Mouse (Mus musculus) A20 (cell line): Measurements from ENCODE around the gene Selenbp2.
"Not testable (repeated sequence)": the region's sequence is repeated elsewhere in the genome, so short reads cannot be mapped to it uniquely, and the experiment has no call there.

ENCODE experiments used
- DNase-seq: peaks from one replicate; pipeline ENCODE4 v3.0.0-alpha.2; 2011; ENCODE audit warnings: low read depth, low spot score

Gene Selenbp2

DNA sequence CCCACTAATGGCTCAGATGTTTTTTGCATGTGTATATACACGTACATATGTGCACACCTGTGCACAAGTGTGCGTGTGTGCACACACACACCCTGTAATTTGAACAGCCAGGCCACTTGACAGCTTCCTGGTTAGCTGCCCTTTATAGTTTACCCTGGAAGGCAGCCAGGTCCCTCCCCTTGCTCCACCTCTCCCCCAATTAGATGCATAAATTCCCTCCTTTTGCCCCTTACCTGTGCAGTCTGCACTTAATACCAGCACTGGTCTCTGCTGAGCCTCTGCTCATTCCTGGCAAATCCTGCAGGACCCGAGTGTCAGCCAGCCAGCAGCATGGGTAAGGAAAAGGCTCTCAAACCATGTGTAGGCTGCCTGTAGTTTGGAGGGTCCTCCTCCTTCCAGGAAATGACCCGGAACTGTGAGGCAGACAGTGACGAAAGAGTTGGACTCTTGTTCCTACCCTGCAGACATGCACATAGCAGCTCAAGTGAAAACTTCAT is at the start of gene Selenbp2:
Selenbp2 (plus strand) TSS at position 228 of the 497 bp plus-strand sequence.
- no peak for DNase-seq

DNA sequence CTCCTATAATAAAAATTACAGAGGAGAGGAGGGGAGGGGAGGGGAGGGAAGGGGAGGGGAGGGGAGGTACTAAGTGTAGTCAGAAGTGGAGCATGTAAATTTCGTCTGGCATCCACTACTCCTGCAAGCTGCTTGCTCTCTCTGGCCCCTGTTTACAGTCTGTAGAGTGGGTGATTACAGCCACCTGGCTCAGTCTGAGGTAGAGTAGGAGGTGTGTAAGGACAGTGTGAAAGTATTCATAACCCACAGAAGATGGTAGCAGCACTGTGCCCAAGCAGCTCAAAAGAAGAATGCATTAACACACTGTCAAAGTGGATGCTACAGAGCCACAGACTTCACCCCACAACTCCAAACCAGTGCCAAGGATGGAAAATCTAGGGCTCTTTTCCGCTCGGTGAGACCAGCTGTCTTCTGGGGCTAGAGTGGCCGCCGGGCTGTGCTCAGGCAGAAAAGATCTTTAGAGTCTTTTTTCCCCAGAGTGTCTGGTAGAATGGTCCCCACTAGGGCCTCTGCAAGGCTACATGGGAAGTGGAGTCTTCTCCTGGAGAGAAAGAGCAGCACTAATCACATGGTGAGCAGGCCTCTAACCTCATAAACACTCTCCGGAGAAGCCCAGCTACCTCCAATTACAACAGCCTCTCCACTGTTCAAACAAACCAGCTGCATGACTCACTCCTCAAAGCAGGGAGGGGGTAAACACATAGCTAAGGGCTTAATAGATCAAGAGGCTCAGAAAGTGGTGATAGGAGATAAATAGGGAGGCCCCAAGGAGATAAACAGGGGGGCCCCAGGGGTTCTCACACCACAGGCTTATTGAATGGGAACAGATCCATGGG is 44.4 kb upstream of the Selenbp2 start:
- DNase-seq, result no peak

DNA sequence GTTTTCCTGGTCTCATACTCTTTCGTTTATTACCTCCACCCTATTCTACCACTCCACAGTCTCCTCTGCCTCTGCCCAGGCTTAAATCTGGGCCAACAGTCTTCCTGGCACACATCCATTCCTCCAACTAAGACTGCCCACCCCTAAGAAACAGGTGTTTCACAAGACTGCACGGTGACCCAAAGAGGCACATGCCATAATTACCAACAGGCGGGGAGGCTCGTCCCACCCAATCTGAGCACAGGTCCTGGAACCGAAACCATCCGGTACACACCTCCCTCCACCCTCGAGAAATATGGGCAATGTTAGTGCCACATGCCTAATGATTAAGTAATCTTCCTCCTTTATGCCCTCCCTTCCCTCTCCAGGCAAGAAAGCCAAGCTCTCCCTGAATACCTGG is 42.9 kb upstream of the Selenbp2 start:
- no peak for DNase-seq

DNA sequence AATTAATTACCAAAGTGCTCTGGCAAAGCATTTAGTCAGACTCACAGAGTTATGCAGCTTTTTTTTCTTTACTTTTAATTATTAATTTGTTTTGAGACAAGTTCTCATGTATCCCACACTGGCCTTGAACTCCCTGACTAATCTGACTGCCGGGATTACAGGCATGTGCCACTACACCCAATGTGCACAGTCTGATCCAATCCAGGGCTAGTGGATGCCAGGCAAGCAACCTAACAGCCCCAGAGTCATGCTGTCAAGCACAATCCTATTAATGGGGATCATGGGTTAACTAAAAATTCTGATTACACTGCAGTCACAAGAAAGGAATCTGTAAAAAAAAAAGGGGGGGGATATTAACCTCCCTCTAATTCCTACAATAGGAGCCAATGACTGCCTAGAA is 39.4 kb upstream of the Selenbp2 start:
- DNase-seq, result not testable (repeated sequence)

DNA sequence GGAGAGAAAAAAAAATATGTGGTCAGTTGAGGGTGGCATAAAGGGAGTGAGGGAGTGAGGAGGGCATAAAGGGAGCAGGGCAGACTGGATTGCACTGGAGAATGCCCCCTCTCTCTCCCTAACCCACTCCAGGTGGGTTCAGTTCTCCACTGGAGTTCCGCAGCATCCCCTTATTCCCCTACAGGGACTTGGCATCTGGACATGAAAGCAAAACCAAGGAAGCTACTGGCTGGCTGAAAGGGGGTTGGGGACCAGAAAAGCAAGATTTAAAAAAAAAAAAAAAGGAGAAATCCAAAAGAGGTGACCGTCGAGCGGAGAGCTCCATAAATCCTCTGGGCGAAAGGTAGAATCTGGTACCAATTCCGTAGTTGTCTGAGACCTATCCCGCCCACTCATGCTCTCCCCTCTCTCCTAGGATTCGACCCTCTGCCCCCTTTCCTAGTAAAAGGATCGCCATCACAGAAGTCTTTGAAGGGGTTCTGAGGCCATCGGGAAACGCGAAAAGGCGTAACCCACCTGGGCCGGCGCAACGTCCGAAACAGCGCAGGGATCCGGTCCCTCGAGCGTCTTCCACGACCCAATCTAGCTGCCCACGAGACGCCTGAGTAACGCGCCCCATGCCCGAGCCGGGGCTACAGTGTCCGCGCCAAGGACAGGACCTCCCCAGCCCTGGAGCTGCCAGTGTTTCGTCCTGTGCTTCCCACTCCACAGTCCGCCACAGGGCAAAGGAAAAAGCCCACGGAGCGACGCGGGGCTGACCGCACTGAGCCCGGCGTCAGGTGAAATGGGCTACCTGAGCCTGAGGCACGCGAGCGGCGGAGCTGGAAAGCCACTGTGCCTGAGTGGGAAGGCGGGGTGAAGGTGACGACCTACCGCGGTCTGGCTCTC is 35.3 kb upstream of the Selenbp2 start:
- peak; percentile 4 for DNase-seq

DNA sequence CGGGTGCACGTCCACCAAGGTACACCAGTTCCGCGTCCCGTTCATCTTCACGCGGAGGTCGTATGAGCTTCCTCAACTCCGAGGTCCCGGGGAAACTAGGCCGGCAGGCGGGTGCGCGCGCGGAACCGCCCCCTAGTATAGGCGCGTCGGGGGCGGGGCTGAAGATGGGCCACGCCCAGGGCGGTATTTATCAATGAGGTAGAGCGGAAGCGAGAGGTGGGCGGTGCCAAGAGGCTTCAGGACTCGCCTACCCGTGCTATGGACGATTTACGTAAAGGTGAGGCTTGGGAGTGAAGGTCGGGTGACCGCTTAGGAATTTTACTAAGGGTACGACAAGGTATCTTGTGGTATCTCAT is 34.6 kb upstream of the Selenbp2 start, which contains the start of gene Tuft1:
Tuft1 (minus strand) TSS at position 133 of the 356 bp plus-strand sequence.
- not testable (repeated sequence) for DNase-seq

DNA sequence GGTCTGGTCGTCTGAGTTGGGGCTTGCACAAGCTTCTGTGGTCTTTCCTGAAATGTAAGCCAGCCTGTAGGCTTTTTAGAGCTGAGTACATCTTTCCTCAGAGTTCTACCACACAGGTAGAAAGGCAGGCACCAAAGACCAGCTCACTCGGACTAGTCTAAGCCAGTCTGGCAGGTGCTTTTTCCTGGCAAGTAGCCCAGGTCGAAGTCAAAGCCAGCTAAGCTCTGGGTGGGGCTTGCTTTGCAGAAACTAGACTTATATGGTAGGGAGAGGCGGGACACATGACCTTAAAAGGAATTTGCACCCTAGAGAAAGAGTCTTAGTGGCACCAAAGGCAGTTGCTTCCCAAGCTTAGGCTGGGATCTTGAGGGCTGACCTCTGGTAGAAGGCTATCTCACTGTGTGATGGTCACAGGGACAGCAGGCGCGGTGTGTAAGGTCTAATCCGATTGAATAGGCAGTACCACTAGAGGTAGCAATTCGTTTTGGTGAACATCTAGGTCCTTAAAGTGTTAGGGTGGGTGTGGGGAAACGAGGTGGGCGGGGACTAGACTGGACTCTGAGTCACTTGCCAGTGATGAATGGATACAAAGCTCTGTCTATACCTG is 34.1 kb upstream of the Selenbp2 start:
- peak; percentile 59 for DNase-seq

GRCm38 (mm10) chr3:94660841-94661240 is 32.5 kb upstream of the Selenbp2 start:
- not testable (repeated sequence) for DNase-seq

DNA sequence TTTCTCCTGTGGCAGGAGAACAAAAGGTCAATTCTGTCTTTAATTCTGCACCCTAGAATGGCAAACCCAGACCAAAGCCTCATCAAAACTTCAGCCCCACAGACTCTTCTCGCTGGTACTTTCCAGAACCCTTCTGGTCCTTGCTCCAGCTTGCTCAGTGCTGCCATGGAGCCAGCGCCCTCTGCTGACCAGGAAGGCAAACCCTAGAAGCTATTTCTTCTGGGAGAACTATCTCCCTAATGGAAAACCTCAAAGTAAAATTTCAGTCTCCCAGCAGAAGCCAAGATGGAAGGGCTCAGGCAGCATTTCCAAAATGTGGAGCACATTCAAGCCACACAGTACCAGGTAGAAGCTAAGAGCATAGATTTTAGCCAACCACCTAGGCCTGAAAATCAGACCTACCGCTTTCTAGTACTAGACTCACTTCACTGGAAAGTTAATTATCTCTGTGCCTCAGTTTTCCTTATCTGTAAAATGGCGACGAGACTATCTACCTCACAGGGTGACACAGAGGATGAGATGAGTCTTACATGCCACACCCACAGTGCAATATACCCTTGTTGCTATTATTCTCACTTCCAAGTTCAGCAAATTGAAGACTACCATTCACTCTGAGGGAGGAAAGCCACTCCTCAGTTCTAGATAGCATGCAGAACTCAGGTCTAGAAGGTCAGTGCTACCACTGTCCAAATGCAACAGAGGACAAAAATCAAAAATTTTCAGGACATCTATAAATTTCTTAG is 28.1 kb upstream of the Selenbp2 start:
- not testable (repeated sequence) for DNase-seq

GRCm38 (mm10) chr3:94665896-94666295 is 27.5 kb upstream of the Selenbp2 start:
- not testable (repeated sequence) for DNase-seq

DNA sequence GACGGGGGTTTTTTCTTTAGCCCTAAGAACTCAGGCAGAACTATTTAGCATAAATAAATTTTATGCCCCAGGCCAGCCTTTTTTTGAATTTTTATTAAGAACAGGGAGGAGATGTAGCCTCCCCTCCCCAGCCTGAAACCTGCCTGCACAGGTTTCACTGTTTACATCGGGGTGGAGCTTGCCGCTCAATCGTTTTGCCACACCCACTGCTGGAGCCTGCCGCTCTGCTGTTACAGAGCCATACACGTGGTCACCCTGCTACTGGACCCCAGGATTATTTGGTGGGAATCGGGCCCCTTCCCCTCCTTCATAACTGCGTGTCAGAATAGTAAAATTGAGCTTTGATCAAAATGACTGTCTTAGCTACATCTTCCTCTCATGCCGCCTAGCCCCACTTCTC is 18.3 kb upstream of the Selenbp2 start:
- not testable (repeated sequence) for DNase-seq

DNA sequence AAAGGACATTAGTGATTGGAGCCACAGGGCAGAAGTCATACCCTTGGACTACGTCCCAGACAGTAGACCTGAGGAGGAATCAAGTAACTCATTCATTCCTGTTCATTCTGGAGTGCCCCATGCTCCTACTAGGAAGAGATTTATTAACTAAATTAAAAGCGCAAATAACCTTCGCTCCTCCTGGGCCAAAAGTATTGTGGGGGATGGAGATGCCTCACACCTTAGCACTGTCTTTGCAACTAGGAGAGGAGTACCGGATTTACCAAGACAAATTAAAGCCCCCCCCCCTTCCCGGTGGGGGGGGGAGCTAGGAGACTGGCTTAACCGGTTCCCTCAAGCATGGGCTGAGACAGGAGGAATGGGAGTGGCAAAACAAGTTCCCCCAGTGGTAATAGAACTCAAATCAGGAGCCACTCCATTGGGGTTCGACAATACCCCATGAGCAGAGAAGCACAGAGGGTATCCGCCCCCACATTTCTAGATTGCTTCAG is 14.0 kb upstream of the Selenbp2 start:
- DNase-seq, result no peak

GRCm38 (mm10) chr3:94680032-94680431 is 13.3 kb upstream of the Selenbp2 start:
- not testable (repeated sequence) for DNase-seq

GRCm38 (mm10) chr3:94680783-94681182 is 12.6 kb upstream of the Selenbp2 start:
- DNase-seq, result no peak

DNA sequence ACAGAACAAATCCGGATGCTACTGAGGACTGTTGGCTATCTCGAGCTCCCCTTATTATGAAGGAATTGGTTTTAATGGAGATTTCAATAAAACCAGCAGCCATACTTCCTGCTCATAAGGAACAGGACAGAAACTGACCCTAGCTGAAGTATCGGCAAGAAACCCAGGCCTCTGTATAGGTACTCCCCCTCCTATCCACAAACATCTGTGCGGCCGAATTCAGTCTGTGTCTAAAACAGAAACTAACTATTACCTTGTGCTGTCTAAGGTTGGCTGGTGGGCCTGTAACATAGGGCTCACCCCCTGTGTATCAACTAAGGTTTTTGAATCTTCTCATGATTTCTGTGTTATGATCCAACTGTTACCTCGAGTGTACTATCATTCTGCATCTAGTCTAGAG is 9.7 kb upstream of the Selenbp2 start:
- DNase-seq, result peak; percentile 59

GRCm38 (mm10) chr3:94685989-94686772 is 7.2 kb upstream of the Selenbp2 start:
- not testable (repeated sequence) for DNase-seq

DNA sequence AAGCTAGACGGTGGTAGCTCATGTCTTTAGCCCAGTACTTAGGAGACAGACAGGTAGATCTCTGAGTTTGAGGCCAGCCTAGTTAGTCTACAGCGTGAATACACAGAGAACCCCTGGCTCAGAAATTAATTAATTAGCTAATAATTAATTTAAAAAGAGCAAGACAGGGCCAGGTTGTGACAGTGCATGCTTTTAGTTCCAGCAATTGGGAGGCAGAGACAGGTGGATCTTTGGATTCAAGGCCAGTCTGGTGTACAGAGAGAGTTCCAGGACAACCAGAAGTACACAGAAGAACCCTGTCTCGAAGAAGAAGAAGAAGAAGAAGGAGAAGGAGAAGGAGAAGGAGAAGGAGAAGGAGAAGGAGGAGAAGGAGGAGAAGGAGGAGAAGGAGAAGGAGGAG is 4.7 kb upstream of the Selenbp2 start:
- not testable (repeated sequence) for DNase-seq

DNA sequence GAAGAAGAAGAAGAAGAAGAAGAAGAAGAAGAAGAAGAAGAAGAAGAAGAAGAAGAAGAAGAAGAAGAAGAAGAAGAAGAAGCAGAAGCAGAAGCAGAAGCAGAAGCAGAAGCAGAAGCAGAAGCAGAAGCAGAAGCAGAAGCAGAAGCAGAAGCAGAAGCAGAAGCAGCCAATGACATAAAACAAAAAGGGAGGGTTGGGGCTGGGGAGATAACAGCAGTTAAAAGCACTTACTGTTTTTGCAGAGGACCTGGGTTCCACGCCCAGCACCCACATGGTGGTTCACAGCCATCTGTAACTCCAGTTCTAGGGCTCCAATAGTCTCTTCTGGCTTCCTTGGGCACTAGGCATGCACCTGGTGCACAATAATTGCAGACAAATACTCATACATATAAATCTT is 4.2 kb upstream of the Selenbp2 start:
- DNase-seq, result not testable (repeated sequence)

DNA sequence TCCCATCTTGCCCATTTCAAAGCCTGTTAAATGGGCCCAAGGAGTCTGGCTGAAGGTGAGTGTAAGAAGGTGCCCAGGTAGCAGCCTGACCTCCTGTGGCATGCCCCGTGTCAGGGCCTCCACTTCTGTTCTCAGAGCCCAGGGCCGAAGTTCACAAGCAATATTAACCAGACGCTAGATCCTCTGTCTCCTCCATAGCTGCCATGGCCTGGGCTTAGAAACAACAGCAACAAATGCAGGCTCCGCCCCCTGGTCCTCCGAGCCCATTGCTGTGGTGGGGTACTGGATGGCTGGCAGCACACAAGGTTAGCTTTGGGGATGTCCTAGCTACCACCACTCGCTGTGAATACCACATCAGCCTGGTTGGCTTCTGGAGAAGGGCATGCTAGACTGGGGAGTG is 3.2 kb upstream of the Selenbp2 start:
- DNase-seq, result not testable (repeated sequence)

- DNase-seq, result no peak
These were observed 2.6 kb upstream of the Selenbp2 start for GRCm38 (mm10) chr3:94690616-94691247.
